Mouse (Mus musculus) kidney, postnatal 25 days (tissue): Measurements from ENCODE around the gene Adam33.
A peak's percentile ranks its signal among the peaks of the same experiment; 100 is the strongest.
"Not testable (repeated sequence)": the region's sequence is repeated elsewhere in the genome, so short reads cannot be mapped to it uniquely, and the experiment has no call there.

ENCODE experiments used
- DNase-seq, 2 experiments: peaks; one replicate each; pipeline ENCODE4 v3.0.0; 2021; ENCODE audit warnings: mixed read lengths in 2 of 2

The Adam33 gene

GRCm38 (mm10) chr2:131056191-131056590, 7.4 kb downstream of the Adam33 start:
- DNase-seq, result peak in 1 of 2 experiments; percentile 32

GRCm38 (mm10) chr2:131055631-131056030, 8.0 kb downstream of the Adam33 start:
- DNase-seq, result peak; percentile 56 to 66

- DNase-seq, result no peak
These were observed 8.9 kb downstream of the Adam33 start for GRCm38 (mm10) chr2:131054646-131055264.

GRCm38 (mm10) chr2:131053851-131054645, 9.6 kb downstream of the Adam33 start:
- DNase-seq, result no peak

- no peak for DNase-seq
These were observed 10.7 kb downstream of the Adam33 start for GRCm38 (mm10) chr2:131052862-131053418.

GRCm38 (mm10) chr2:131052043-131052442, 11.6 kb downstream of the Adam33 start:
- DNase-seq, result no peak

GRCm38 (mm10) chr2:131046025-131046424, 17.6 kb downstream of the Adam33 start:
- no peak for DNase-seq

- DNase-seq, result peak; percentile 39 to 57
These were observed 18.5 kb downstream of the Adam33 start for GRCm38 (mm10) chr2:131044989-131045720.

- DNase-seq, result no peak
These were observed 19.2 kb downstream of the Adam33 start for GRCm38 (mm10) chr2:131044354-131044852.

GRCm38 (mm10) chr2:131042988-131043387, 20.6 kb downstream of the Adam33 start, which contains the start of gene Gfra4:
Gene Gfra4, minus strand, starts transcription at chr2:131043088.
- no peak for DNase-seq

- DNase-seq, result no peak
These were observed 22.5 kb downstream of the Adam33 start for GRCm38 (mm10) chr2:131040854-131041825.

- no peak for DNase-seq
These were observed 24.9 kb downstream of the Adam33 start for GRCm38 (mm10) chr2:131038675-131039074.

- no peak for DNase-seq
These were observed 25.4 kb downstream of the Adam33 start for GRCm38 (mm10) chr2:131038197-131038596.

- DNase-seq, result peak; percentile 41 to 74
These were observed 26.2 kb downstream of the Adam33 start for GRCm38 (mm10) chr2:131037226-131037990.

- no peak for DNase-seq
These were observed 26.9 kb downstream of the Adam33 start for GRCm38 (mm10) chr2:131036757-131037156.

- no peak for DNase-seq
These were observed 27.3 kb downstream of the Adam33 start for GRCm38 (mm10) chr2:131036343-131036742.

GRCm38 (mm10) chr2:131031406-131031805, 32.2 kb downstream of the Adam33 start:
- DNase-seq, result not testable (repeated sequence)

- no peak for DNase-seq
These were observed 32.6 kb downstream of the Adam33 start for GRCm38 (mm10) chr2:131030998-131031397.

- DNase-seq, result no peak
These were observed 33.1 kb downstream of the Adam33 start for GRCm38 (mm10) chr2:131030561-131030960.

- DNase-seq, result peak in 1 of 2 experiments; percentile 22
These were observed 34.3 kb downstream of the Adam33 start for GRCm38 (mm10) chr2:131029065-131029935.
